Mouse (Mus musculus): ENCODE measurements around the gene Zfp954. TPM values are rescaled to one million over a fixed set of nuclear protein-coding genes. Genes with fewer than 3 reads are reported as not detected.
"Not testable (repeated sequence)": the region's sequence is repeated elsewhere in the genome, so short reads cannot be mapped to it uniquely, and the experiment has no call there.

Zfp954 gene
- 18.1 and 19.9 TPM in 2 replicates for polyA plus RNA-seq (2014; fragmentation: Nextera tagmentation; extraction: Ambion mirVana)

DNA sequence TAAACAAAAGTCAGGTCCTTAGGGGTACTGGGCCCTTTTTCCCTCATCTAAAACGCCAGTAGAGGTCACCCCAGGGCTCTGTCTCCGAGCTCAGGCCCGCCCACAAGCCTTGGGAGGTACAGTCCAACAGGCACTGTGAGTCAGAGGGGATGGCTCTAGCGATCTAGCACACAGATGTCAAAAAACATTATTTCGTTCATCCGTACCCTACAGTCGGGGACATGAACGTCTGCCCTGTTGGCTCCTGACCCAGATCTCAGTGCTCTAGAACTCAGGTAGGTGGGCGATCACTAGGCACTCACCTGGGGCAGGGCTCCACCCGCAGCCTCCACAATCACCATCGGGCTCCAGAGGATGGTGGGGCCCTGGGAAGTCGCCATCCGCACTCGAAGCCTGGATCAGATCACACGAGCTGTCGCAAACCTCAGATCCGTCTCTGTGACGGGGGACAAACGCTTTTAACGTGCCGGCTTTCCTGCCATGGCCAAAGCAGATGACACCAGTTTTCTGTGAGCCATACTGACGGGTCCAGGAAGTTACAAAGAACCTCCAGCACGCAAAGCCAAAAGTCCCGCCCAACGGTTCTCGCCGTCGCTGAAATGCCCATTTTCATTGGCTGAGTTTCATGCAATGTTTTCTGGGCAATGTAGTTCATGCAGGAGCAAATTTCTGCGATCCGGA lies at the start of gene Zfp954:
Gene Zfp954, minus strand, starts transcription at position 568 of the 681 bp plus-strand sequence.
- Histone ChIP-seq H3K4me3 (ENCODE audit: low read depth, low read length) (peak within 1 kb of the TSS; percentile 59), H3K27ac (ENCODE audit: low read depth, low read length) (no peak within 1 kb of the TSS), H3K4me2 (replicated peaks; ENCODE audit: low read depth, low read length) (peak within 1 kb of the TSS; percentile 56), H3K36me3 (ENCODE audit: control insufficient read depth, insufficient read depth, low read length) (no peaks in the 10 kb centered on the region), H3K27me3 (ENCODE audit: control insufficient read depth, insufficient read depth, low read length) (no peaks in the 10 kb centered on the region), H3K9me3 (ENCODE audit: control insufficient read depth, low read length) (no peaks in the 10 kb centered on the region), H3K9ac (ENCODE audit: low read depth, low read length) (peak within 1 kb of the TSS; percentile 69), H3K4me1 (replicated peaks; ENCODE audit: control insufficient read depth, insufficient read depth, low read length) (no peaks in the 10 kb centered on the region)
- ATAC-seq (ENCODE audit: low FRiP score) (peak; percentile 95), DNase-seq (ENCODE audit: low spot score) (peak; percentile 86)
- 1% methylated on average over 30 of the region's 30 CpGs for WGBS

DNA sequence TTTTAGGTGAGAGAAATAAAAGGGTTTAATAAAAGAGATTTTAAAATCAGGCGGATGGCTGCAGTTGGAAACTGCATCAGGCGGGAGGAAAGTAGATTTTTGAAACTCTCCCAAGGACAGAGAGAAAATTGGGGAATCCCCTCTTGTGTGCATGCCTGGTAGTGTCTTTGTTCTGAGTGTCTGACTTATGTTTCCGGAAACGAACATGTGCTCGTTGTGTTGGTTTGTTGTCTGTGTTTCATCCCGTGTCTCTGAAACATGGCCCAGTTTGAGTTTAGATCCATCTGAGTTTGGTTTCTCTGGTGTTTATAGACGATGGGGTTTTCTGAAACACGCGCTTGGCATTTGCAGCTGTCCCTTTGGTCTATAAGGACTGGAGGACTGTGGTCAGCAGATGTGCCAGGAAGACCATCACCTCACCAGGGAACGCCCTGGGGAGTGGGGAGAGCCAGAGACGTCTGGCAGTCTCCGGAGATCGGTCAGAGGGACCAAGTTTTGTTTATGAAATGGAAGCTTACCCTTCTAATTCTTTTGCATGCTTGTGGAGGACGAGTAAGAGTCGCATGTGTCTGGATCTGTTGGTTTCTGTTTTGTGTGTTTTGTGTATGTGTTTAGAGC lies 24.8 kb upstream of the Zfp954 start:
- no peak for DNase-seq (ENCODE audit: low spot score)
- no peaks in the 10 kb centered on the region for H3K27me3 ChIP-seq (ENCODE audit: control insufficient read depth, insufficient read depth, low read length)
- no peak overlapping the region for H3K27ac ChIP-seq (ENCODE audit: low read depth, low read length)
- H3K4me1 ChIP-seq (replicated peaks; ENCODE audit: control insufficient read depth, insufficient read depth, low read length): no peaks in the 10 kb centered on the region
- H3K9me3 ChIP-seq (ENCODE audit: control insufficient read depth, low read length): no peaks in the 10 kb centered on the region
- no peak overlapping the region for H3K4me3 ChIP-seq (ENCODE audit: low read depth, low read length)
- H3K9ac ChIP-seq (ENCODE audit: low read depth, low read length): no peak overlapping the region
- no peaks in the 10 kb centered on the region for H3K36me3 ChIP-seq (ENCODE audit: control insufficient read depth, insufficient read depth, low read length)
- no peak overlapping the region for H3K4me2 ChIP-seq (replicated peaks; ENCODE audit: low read depth, low read length)
- ATAC-seq (ENCODE audit: low FRiP score): no peak
- WGBS: 91% methylated on average over 15 of the region's 15 CpGs

DNA sequence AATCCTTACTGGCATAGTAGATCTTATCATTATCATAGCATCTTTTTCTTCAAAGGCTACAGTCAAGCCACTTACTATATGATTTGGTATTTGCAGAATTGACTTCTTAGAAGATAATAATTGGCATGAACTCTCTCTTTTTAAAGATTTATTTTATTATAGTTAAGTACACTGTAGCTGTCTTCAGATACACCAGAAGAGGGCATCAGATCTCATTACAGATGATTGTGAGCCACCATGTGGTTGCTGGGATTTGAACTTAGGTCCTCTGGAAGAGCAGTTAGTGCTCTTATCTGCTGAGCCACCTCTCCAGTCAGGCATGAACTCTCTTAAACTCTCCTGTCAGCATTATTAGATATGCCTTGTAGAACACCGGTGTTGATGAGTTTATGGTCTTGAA lies 22.9 kb upstream of the Zfp954 start:
- no peaks in the 10 kb centered on the region for H3K27me3 ChIP-seq (ENCODE audit: control insufficient read depth, insufficient read depth, low read length)
- no peaks in the 10 kb centered on the region for H3K4me1 ChIP-seq (replicated peaks; ENCODE audit: control insufficient read depth, insufficient read depth, low read length)
- no peak overlapping the region for H3K4me2 ChIP-seq (replicated peaks; ENCODE audit: low read depth, low read length)
- no peak overlapping the region for H3K27ac ChIP-seq (ENCODE audit: low read depth, low read length)
- no peak overlapping the region for H3K4me3 ChIP-seq (ENCODE audit: low read depth, low read length)
- WGBS: 88% methylated on average over 1 of the region's 1 CpGs
- no peaks in the 10 kb centered on the region for H3K36me3 ChIP-seq (ENCODE audit: control insufficient read depth, insufficient read depth, low read length)
- DNase-seq (ENCODE audit: low spot score) (no peak), ATAC-seq (ENCODE audit: low FRiP score) (no peak)
- H3K9ac ChIP-seq (ENCODE audit: low read depth, low read length): no peak overlapping the region
- no peaks in the 10 kb centered on the region for H3K9me3 ChIP-seq (ENCODE audit: control insufficient read depth, low read length)

DNA sequence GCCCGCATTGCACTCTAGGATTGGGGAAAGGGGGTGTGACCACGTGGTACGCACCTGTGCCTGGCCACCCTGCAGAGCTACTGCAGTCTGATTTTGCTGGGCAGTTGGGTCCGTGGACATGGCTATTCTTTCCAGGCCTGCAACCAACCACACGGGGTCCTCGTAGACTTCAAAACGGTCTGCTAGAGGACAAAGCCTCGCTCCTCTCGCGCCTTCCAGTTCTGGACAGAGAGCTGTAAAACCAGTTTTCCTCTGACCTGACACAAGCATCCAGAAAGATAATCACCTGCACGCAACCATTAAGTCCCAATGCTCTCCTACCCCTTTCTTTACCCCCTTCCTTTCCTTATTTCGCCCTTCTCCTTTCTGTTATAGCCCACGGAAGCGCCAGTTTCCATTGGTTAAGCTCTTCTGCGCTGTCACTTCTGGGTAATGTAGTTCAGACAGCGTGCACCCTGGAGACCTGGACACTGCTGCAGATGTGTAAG lies 15.1 kb upstream of the Zfp954 start, which contains the start of gene Zfp773:
Gene Zfp773, minus strand, starts transcription at position 377 of the 488 bp plus-strand sequence.
- peak within 1 kb of the TSS; percentile 33 for H3K4me2 ChIP-seq (replicated peaks; ENCODE audit: low read depth, low read length)
- WGBS: 6% methylated on average over 16 of the region's 16 CpGs
- no peaks in the 10 kb centered on the region for H3K36me3 ChIP-seq (ENCODE audit: control insufficient read depth, insufficient read depth, low read length)
- no peaks in the 10 kb centered on the region for H3K9me3 ChIP-seq (ENCODE audit: control insufficient read depth, low read length)
- peak within 1 kb of the TSS; percentile 63; the same call in 1 of the 2 replicates for H3K27ac ChIP-seq (ENCODE audit: low read depth, low read length)
- ATAC-seq (ENCODE audit: low FRiP score) (peak; percentile 98), DNase-seq (ENCODE audit: low spot score) (peak; percentile 79)
- no peaks in the 10 kb centered on the region for H3K27me3 ChIP-seq (ENCODE audit: control insufficient read depth, insufficient read depth, low read length)
- H3K4me1 ChIP-seq (replicated peaks; ENCODE audit: control insufficient read depth, insufficient read depth, low read length): no peaks in the 10 kb centered on the region
- H3K9ac ChIP-seq (ENCODE audit: low read depth, low read length): peak within 1 kb of the TSS; percentile 48
- H3K4me3 ChIP-seq (ENCODE audit: low read depth, low read length): peak within 1 kb of the TSS; percentile 43

DNA sequence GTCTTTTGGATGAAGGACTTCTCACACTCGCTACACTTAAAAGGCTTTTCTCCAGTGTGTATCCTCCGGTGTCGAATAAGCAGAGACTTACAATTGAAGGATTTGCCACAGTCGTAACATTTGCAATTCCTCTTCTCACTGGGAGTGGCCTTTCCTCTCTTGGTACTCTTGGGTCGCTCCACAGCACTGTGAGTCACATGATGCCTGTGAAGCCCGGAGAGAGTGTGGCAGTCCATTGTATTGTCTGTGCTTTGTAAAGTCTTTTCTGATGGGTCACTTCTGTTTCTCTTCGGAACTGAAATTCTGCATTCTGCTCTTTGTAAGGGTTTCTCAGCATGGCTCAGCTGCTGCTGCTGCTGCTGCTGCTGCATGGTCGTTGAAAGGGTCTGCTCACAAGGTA lies 11.5 kb upstream of the Zfp954 start:
- H3K9me3 ChIP-seq (ENCODE audit: control insufficient read depth, low read length): no peaks in the 10 kb centered on the region
- no peak for ATAC-seq (ENCODE audit: low FRiP score)
- DNase-seq (ENCODE audit: low spot score): no peak
- H3K4me2 ChIP-seq (replicated peaks; ENCODE audit: low read depth, low read length): no peak overlapping the region
- no peak overlapping the region for H3K27ac ChIP-seq (ENCODE audit: low read depth, low read length)
- no peaks in the 10 kb centered on the region for H3K4me1 ChIP-seq (replicated peaks; ENCODE audit: control insufficient read depth, insufficient read depth, low read length)
- no peak overlapping the region for H3K4me3 ChIP-seq (ENCODE audit: low read depth, low read length)
- H3K36me3 ChIP-seq (ENCODE audit: control insufficient read depth, insufficient read depth, low read length): no peaks in the 10 kb centered on the region
- 81% methylated on average over 8 of the region's 8 CpGs for WGBS
- no peak overlapping the region for H3K9ac ChIP-seq (ENCODE audit: low read depth, low read length)
- no peaks in the 10 kb centered on the region for H3K27me3 ChIP-seq (ENCODE audit: control insufficient read depth, insufficient read depth, low read length)

DNA sequence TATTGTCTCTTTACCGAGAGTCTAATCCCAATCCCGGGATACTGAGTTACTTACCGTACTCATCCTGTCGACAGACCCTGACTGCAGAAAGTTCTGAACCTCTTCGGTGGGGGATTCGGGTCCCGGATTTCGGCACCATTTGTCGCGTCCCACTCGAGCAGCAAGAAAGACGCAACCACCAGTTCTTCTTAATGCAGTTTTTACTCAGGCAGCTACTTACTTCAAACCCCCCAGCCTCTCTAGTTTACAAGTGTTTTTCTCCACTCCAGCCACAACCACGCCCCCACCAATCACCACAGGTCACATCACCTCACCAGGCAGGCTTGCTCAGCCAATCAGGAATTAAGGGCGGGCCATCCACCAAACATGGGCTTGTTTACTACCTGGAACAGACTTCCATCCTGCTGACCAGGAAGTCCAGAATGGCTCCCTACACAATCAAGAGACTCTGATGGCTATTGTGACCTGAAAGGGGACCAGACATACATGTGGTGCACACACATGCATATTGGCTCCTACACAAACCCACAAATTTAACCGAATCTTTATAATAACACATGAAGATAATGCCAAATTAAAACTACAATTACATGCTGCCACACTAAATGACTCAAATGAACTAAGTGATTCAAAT lies 9.3 kb upstream of the Zfp954 start:
- H3K9me3 ChIP-seq (ENCODE audit: control insufficient read depth, low read length); H3K9ac ChIP-seq (ENCODE audit: low read depth, low read length); H3K4me1 ChIP-seq (replicated peaks; ENCODE audit: control insufficient read depth, insufficient read depth, low read length); H3K4me3 ChIP-seq (ENCODE audit: low read depth, low read length); ATAC-seq (ENCODE audit: low FRiP score); H3K4me2 ChIP-seq (replicated peaks; ENCODE audit: low read depth, low read length); H3K36me3 ChIP-seq (ENCODE audit: control insufficient read depth, insufficient read depth, low read length); H3K27ac ChIP-seq (ENCODE audit: low read depth, low read length); H3K27me3 ChIP-seq (ENCODE audit: control insufficient read depth, insufficient read depth, low read length); DNase-seq (ENCODE audit: low spot score): not testable (repeated sequence)
- 96% methylated on average over 14 of the region's 15 CpGs for WGBS

DNA sequence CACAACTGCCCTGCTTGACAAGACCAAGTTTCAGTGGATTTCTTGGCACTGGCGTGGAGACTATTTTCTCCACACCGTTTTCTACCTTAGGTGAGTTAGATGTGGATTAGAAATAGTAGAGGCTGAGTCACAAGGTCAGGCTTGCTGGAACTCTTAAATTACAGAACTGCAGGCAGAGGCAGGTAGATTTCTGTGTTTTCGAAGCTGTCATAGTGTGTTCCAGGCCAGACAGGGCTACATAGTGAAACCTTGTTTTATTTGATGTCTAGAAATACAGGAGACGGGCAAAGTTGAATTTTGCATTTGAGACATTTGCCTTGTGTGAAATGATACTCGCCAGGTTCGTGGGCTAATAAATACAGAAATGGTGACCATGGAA lies 303 bp upstream of the Zfp954 start:
- peak overlapping the region; percentile 59 for H3K4me3 ChIP-seq (ENCODE audit: low read depth, low read length)
- no peaks in the 10 kb centered on the region for H3K4me1 ChIP-seq (replicated peaks; ENCODE audit: control insufficient read depth, insufficient read depth, low read length)
- H3K9ac ChIP-seq (ENCODE audit: low read depth, low read length): no peak overlapping the region
- no peaks in the 10 kb centered on the region for H3K27me3 ChIP-seq (ENCODE audit: control insufficient read depth, insufficient read depth, low read length)
- DNase-seq (ENCODE audit: low spot score) (no peak), ATAC-seq (ENCODE audit: low FRiP score) (no peak; the same call in 1 of the 2 replicates)
- H3K36me3 ChIP-seq (ENCODE audit: control insufficient read depth, insufficient read depth, low read length): no peaks in the 10 kb centered on the region
- 58% methylated on average over 6 of the region's 6 CpGs for WGBS
- H3K27ac ChIP-seq (ENCODE audit: low read depth, low read length): no peak overlapping the region
- no peaks in the 10 kb centered on the region for H3K9me3 ChIP-seq (ENCODE audit: control insufficient read depth, low read length)
- H3K4me2 ChIP-seq (replicated peaks; ENCODE audit: low read depth, low read length): no peak overlapping the region; the same call in 1 of the 2 replicates

DNA sequence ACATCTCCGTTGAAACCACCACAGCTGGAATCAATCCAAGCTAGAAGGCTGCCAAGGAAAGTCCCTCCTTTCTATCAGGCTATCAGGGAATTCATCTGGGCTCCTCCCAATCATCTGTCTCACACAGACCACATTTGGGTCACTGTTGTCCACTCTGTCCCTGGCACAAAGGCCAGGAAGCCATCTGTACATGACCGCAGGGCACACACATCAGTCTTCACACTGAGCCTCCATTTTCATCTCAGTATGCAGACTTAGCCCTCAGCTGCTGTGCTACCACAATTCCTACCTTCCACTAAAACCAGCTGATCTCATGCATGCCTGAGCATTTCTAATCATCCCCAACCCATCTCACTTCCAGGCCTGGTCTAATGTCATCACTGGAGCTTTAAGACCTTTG lies 2.8 kb downstream of the Zfp954 start:
- no peaks in the 10 kb centered on the region for H3K4me1 ChIP-seq (replicated peaks; ENCODE audit: control insufficient read depth, insufficient read depth, low read length)
- DNase-seq (ENCODE audit: low spot score) (no peak), ATAC-seq (ENCODE audit: low FRiP score) (no peak)
- H3K9me3 ChIP-seq (ENCODE audit: control insufficient read depth, low read length): no peaks in the 10 kb centered on the region
- no peak overlapping the region for H3K4me3 ChIP-seq (ENCODE audit: low read depth, low read length)
- no peaks in the 10 kb centered on the region for H3K27me3 ChIP-seq (ENCODE audit: control insufficient read depth, insufficient read depth, low read length)
- 92% methylated on average over 2 of the region's 2 CpGs for WGBS
- no peak overlapping the region for H3K4me2 ChIP-seq (replicated peaks; ENCODE audit: low read depth, low read length)
- H3K27ac ChIP-seq (ENCODE audit: low read depth, low read length): no peak overlapping the region
- no peak overlapping the region for H3K9ac ChIP-seq (ENCODE audit: low read depth, low read length)
- 0 out of 2 replicates have a peak, but pooled peaks cover 3% of the 10 kb centered on the region for H3K36me3 ChIP-seq (ENCODE audit: control insufficient read depth, insufficient read depth, low read length)

Data from hindbrain, embryonic 11.5 days (tissue).